Mouse (Mus musculus) layer of hippocampus, adult 18-20 months (tissue): ENCODE measurements around the gene Mif. TPM values are rescaled to one million over a fixed set of nuclear protein-coding genes. Genes with fewer than 3 reads are reported as not detected.
A peak's percentile ranks its signal among the peaks of the same experiment; 100 is the strongest.
"Not testable (repeated sequence)": the region's sequence is repeated elsewhere in the genome, so short reads cannot be mapped to it uniquely, and the experiment has no call there.

Experiments
- DNase-seq, 2 experiments: peaks; one replicate each; pipeline ENCODE4 v3.0.0; 2022; ENCODE audit warnings: low spot score in 2 of 2
- total RNA-seq, 2 experiments: library from RNA; stranded (reverse); gene quantifications; 2 replicates each; pipeline ENCODE4 v1.2.3; 2021

The Mif gene
- total RNA-seq, 2 experiments from 2014 or later, result 477 to 485 TPM

GRCm38 (mm10) chr10:75873543-75874170 is 13.6 kb upstream of the Mif start:
- peak in 1 of 2 experiments; percentile 35 for DNase-seq

- peak; percentile 76 to 90 for DNase-seq
These were observed 13.0 kb upstream of the Mif start for GRCm38 (mm10) chr10:75872915-75873542.

- DNase-seq, result no peak
These were observed 12.2 kb upstream of the Mif start for GRCm38 (mm10) chr10:75872025-75872914.

- DNase-seq, result no peak
These were observed 1.5 kb upstream of the Mif start for GRCm38 (mm10) chr10:75861587-75861986.

- DNase-seq, result no peak
These were observed 706 bp upstream of the Mif start for GRCm38 (mm10) chr10:75860746-75861145.

GRCm38 (mm10) chr10:75859107-75859746 is 813 bp downstream of the Mif start:
- peak in 1 of 2 experiments; percentile 35 for DNase-seq

- no peak for DNase-seq
These were observed 2.4 kb downstream of the Mif start for GRCm38 (mm10) chr10:75857598-75857997.

GRCm38 (mm10) chr10:75856976-75857375 is 3.1 kb downstream of the Mif start:
- DNase-seq, result no peak

- DNase-seq, result no peak
These were observed 3.7 kb downstream of the Mif start for GRCm38 (mm10) chr10:75856155-75856907.

- DNase-seq, result no peak
These were observed 4.5 kb downstream of the Mif start for GRCm38 (mm10) chr10:75855416-75855981.

GRCm38 (mm10) chr10:75854791-75855190 is 5.2 kb downstream of the Mif start:
- DNase-seq, result no peak

GRCm38 (mm10) chr10:75854096-75854495 is 5.9 kb downstream of the Mif start:
- no peak for DNase-seq

- peak; percentile 73 to 90 for DNase-seq
These were observed 6.6 kb downstream of the Mif start for GRCm38 (mm10) chr10:75853452-75853851.

- DNase-seq, result no peak
These were observed 7.4 kb downstream of the Mif start for GRCm38 (mm10) chr10:75852539-75853125.

GRCm38 (mm10) chr10:75851681-75852080 is 8.4 kb downstream of the Mif start:
- no peak for DNase-seq

GRCm38 (mm10) chr10:75851076-75851475 is 9.0 kb downstream of the Mif start:
- DNase-seq, result no peak

GRCm38 (mm10) chr10:75848382-75848781 is 11.7 kb downstream of the Mif start:
- DNase-seq, result no peak

GRCm38 (mm10) chr10:75845306-75845930 is 14.6 kb downstream of the Mif start:
- no peak for DNase-seq

- DNase-seq, result no peak
These were observed 15.2 kb downstream of the Mif start for GRCm38 (mm10) chr10:75844800-75845199.

- DNase-seq, result not testable (repeated sequence)
These were observed 16.1 kb downstream of the Mif start for GRCm38 (mm10) chr10:75843898-75844297.
